Mouse (Mus musculus) left cerebral cortex, adult 8-10 months (tissue): Measurements from ENCODE around the gene Cst9. TPM values are rescaled to one million over a fixed set of nuclear protein-coding genes. Genes with fewer than 3 reads are reported as not detected.

ENCODE experiments used
- DNase-seq, 2 experiments: peaks; one replicate each; pipeline ENCODE4 v3.0.0; 2022; ENCODE audit warnings: low spot score in 2 of 2
- total RNA-seq, 4 experiments: library from RNA; stranded (reverse); gene quantifications; 2 replicates each; pipeline ENCODE4 v1.2.4; 2022

Gene Cst9
- not detected for total RNA-seq

DNA sequence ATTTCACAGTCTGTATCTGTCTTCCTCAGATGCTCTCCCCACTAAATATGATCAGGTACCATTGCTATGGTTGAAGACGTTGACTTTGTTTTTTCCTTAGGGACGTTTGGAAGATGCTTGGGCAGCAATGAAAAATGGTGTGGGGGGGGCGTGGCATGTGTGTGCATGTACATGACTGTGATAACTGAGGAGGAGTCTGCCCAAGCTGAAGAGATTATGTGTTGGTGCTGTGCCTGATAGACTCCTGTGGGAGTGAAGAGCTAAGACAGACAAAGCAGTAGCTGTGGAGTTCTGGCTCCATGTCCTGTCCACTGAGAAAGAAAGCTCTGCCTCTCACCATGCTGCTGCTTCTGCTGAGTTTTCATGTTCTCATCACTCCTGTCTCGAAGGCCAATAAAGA, at the start of gene Cst9:
TSS of gene Cst9 (plus strand) at position 236 of the 400 bp plus-strand sequence.
- no peak for DNase-seq

DNA sequence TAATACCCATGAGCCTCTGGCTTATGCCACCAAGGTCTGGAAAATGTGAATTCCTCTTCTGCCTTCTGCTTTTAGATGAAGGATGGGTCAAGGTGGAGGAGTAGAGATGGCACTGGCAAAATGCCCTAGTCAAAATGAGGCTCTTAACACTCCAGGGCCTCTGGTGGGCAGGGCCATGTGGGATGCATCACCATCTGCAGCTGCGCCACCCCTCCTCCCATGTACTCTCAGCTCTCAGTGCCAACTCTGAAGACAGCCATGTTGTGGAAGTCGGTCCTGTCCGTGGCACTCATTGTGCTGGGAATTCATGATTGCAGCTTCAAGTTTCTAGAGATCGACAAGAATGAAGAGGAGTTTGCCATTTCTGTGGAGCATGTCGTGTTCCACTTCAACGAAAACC, 45.8 kb upstream of the Cst9 start, which contains the start of gene Cst12:
TSS of gene Cst12 (plus strand) at position 220 of the 400 bp plus-strand sequence.
- no peak for DNase-seq

DNA sequence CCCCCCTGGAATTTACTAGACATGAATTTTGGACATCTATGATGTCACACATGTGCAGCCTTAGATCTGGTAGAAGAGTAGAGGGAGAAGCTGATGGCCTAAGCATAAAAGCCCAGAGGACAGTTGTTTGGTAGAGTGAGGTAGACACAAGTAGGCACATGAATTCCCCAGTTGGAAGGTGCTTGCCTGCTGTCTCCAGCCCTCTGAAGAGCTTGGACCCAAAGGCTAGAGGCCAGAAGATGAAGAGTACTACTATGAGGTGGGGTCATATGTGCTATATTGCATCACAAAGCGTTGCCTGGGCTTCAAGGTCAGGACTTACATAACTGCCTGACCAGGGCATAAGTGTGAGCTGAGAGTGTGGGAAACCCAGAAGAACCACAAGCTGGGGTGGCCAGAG, 36.5 kb upstream of the Cst9 start, which contains the start of gene Cst8:
TSS of gene Cst8 (plus strand) at position 301 of the 400 bp plus-strand sequence.
- DNase-seq, result no peak

DNA sequence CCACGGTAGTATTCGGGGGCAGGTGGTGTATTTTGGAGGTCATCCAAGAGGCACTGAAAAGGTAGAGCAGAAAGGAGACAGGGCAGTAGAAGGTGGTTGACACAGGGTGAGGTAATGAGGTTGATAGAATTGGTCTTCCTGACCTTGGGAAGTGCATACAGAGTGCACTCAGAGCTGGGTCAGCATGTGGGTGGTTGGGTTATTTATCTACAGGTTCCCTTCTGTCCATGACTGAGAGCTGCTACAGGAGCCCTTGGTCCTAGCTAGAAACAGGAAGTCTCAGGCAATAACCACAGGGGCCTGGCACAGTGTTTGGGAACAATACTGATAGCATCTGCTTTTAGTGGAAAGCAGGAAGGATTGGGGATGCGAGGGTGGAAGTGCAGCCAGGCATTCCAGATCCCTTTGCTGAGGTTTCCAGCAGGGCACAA, 33.4 kb upstream of the Cst9 start:
- DNase-seq, result no peak

DNA sequence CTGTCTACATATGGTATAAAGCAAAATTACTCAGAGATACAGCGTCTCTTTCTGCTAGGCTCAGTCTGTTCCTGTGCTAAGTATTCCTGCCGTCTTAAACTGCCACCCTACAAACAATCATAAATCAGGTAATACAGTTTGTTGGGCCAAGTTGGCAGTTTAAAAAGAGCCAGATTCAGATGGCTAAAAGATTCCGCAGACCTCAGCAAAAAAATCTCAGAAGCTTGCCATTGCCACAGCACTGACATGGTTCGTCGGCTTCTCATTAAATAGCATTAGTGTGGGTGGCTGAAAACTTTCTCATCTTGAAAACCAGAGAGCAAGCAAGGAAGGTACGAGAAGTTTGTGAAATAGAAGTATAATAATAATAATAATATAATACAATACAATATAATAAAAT, 28.3 kb upstream of the Cst9 start:
- DNase-seq, result no peak

DNA sequence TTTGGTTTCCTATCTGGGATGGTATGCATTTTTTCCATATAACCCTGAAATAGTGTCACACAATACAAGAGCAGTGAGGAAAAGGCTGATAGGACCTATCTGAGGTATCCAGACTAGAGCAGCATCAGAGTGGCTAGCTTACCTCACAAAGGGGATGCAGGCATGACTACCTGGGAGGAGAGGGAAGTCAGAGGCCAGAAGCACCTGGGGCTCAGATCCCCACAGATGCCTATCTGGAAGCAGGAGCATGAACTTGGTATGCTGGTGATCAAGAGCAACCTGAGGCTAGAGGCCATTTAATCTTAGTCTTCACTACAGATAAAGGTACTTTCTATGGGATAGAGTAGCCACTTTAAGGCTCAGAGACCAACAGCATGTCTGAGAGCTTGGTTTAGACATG, 15.0 kb upstream of the Cst9 start, which contains the start of gene Cst13:
TSS of gene Cst13 (plus strand) at position 173 of the 400 bp plus-strand sequence.
- DNase-seq, result no peak

DNA sequence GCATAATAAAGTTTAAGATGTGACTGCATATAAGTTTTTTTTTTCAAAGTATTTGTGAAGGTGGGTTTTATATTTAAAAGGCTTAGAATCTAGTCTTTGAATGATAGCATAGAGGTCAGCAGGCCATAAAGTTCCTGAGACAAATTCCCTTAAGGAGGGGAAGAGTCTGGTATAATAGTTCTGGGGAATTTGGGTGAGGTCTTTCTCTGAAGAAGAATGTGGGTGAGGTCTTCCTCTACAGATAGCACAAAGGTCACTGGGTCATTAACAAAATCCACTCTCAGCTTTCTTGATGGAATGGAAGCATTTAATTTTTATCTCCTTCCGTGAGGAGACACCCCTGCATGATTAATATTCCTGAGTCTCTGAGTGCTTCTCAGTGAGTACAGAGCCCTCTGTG, 9.0 kb upstream of the Cst9 start:
- DNase-seq, result no peak

DNA sequence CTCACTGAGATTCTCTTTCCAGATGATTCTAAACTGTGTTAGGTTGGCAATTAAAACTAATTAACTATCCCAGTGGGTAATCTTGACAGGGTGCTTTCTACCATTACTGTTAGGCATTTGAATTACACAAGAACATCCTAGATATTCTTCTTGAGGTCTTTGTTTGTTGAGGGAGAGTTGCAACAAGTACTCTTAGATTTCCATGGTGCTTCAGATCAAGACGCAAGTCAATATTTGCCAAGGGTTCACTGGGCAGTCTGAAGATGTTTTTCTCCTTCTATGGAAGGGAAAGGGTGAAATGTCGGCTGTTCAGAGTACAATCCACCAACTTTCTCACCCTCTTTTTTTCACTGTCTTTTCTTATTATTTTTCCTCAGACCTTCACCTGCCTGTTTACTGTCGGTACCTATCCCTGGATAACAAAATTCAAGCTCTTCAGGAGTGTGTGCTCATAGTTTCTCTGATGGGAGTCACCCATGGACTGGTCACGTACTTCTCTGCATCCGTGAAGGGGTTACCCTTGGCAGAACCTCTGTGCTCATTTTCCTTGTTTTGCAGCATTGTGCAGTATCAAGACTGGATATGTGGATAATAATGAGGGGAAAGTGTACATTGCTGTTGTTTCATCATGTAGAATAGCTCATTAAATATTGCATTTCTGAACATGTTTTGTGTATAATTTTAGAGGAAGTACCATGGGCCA, 3.3 kb downstream of the Cst9 start:
- DNase-seq, result no peak

DNA sequence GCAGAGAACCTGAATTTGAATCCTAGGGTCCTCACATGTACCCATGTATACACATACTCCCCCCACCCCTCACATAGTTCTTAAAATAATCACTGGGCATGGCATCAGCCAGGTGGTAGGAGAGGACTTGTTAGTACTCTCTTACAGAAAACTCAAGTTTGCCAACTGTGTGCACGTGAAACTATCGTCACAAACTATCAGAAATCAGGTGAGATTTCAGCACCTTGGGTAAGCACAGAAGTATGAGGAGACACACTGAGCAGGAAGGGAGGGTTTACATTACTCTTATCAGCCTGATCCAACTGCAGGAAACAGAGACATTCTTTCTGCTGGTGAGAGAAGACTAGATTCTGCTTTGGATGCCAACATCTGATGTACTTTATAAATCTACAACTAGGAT, 4.3 kb downstream of the Cst9 start:
- DNase-seq, result no peak

DNA sequence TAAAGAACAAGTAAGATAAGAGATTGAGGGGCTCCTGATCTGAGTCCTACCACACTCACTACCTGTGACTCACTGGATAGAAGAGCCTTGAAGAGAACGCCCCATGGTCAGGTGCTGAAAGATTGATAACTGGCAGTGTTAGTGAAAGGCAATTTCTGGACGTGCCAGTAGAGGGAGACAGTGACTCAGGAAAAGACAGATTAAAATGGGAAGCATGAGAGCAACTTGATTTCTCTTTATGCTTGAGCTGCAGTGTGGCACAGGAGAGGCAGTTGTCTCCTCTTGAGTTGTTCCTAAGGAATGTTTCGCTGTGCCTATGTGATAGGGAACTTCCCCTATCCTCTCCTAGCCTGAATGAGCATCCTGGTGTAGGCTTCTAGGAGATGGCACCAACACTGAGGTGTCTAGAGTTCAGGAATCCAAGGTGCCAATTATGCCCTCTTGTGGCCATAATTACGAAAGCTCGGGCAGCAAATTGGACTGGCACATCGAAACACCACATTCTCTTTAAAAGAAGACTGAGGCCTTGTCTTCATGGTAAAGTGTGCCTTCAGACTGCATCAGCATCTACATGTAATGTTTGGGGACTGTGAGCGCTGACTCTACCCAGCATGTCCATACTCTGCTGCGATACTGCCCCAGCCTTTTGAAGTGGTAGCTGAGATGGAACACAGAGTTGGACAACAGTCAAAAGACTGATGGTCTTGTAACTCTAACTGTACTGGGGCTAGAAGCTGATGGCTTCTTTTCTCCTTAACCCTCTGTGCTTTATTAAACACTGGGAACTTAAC, 16.4 kb downstream of the Cst9 start:
- peak; percentile 63 to 70 for DNase-seq

DNA sequence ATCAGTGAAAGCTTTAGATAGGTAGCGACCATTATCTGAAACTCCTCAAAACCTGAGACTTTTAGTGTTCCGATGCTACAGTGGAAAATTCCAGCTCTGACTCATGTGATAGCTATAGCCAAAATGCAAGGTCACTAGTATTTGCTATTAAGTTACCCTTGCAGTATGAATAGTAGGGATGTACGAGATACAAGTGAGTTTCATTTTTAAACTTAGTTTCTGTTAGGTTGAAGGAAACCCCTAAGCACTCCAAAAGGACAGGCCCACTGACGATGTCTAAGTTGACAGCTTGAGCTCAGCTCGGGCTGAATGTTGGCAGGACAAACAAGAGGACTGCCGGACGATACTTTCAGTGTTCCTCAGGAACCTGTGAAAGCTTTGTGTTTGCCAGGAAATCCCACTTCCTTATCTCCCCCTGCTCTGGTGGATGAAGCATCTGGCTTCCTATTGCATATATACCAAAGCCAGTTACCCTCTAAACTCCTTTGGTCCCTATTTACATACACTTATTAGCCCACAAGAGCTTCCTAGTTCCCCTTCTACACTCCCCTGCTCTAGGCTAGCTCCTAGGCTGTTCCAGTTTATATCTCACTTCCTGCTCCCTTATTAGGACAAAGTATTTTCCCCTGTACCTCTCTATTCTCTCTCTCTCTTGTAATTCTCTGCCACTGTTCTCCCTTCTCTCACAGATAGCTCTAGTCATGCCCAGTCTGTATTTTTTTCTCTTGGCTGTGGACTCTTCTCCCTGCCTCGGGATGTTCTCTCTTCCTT, 21.9 kb downstream of the Cst9 start:
- DNase-seq, result no peak

DNA sequence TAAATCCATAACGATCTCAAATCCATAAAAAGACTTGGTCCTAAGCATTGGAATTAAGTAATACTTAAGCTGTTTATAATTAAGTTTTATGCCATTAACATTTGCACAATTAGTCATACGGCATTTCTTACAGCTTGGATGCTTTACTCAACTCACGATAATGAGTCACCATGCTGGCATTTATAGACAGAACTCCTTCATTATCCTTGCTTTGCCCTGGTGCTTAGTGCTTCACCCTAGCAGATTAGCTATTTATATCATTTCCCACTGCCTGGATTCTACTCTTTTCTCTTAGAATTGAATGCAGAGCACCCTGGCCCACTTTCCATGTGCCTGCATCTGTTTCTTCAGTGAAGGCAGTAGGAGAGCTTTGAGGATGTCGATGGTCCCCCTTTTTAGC, 22.6 kb downstream of the Cst9 start:
- no peak for DNase-seq

DNA sequence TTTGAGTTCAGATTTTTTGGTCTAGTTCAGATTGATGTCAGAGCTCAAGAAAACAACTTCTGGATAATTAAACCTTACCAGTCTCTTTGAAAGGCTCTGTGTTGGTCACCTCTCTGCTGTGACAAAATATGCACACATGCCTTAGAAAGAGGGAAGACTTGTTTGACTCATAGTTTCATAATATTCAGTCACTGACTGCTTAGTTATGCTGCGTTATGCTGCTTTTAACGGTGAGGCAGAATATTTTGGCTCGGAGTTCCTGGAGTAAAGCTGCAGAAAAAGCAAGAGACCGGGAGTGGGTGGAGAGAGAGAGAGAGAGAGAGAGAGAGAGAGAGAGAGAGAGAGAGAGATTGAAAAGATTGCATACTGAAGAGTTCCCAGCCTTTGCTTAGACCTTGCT, 26.0 kb downstream of the Cst9 start:
- no peak for DNase-seq

DNA sequence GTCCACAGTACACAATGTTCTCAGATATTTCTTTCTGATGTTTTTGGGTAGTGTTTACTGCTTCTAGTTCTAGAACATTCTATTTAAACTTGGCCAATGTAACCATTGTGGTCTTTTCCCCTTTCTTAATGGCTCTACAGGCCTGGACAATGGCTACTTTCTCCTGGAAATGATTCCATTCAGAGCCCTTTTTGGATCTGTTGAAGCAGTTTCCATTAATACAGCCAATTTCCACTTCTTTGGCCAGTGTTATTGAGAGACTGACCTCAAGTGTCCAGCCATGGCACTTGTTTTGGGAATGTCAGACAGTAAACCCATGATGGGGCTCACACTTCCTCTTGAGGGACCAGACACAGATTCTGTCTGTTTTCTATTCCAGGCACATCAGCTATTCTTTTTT, 26.7 kb downstream of the Cst9 start:
- DNase-seq, result no peak

DNA sequence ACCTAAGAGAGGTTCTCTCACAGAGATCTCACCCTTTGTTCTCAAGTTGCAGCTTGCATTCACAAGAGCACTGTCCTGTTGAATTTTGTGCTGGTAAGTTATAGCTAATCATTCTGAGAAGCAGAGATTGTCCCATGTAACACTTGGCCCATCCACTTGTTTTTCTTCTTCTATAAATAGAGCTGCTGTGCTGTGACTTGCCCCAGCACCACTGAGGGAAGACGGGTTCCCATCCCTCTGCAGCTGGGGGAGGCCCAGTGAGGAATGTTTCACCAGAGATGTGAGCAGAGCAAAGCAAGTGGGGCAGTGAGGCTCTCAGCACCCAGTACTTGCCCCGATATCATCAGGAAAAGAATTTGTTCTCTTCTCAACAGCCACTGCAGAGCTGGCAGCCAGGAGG, 30.0 kb downstream of the Cst9 start, which contains the start of gene 9230104L09Rik:
TSS of gene 9230104L09Rik (minus strand) at position 73 of the 400 bp plus-strand sequence.
- no peak for DNase-seq

DNA sequence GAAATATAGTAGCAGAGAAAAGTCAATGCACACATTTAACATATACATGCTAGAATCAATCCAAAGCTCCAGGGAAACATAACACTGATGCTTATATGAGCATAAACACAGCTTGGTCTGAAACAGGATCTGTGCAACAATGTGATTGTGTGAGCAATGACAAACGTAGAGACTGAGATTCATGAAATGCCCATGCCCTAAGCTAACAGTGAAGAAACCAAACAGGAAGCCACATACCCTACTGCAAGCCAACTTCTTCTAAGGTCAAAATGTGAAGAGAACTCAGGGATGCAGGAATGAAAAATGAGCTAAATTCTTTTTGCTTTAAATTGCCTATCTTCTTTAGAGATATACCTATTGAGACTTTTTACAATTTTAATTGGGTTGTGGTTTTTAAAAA, 34.0 kb downstream of the Cst9 start:
- DNase-seq, result no peak

DNA sequence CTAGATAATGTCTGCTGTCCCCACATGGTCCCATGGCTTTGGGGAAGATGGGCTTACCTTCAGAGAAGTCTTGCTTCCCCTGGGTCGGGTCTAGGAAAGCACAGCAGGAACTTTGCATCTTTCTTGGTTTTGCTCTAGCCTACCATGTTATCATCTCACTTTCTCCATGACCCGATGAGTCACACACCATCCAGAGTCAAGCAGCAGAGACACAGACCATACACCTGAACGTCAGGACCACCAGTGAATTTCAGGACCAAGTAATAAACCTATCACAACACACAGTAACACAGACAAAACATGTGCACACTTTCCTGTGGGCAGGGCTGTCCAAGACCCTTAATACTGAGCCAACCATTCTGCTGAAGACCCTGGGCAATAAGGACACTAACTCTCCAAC, 35.6 kb downstream of the Cst9 start:
- no peak for DNase-seq

DNA sequence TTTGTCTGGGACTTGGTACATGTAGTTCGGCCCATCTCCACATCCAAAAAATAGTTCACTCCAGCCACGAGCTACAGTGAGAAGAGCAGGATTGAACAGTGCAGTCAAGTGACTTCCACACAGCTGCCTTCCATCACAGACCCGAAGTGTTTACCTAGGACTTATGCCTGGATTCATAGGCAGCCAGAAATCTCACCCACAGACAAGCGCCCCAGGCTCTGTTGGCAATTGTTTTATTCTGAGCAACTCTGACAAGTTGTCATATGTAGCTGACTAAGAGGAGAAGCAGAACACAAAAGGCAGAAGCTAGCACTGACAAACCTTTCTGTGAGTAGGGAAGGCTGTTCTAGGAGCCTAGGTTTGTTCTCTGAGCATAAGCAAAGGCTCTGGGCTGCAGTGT, 37.9 kb downstream of the Cst9 start:
- no peak for DNase-seq

DNA sequence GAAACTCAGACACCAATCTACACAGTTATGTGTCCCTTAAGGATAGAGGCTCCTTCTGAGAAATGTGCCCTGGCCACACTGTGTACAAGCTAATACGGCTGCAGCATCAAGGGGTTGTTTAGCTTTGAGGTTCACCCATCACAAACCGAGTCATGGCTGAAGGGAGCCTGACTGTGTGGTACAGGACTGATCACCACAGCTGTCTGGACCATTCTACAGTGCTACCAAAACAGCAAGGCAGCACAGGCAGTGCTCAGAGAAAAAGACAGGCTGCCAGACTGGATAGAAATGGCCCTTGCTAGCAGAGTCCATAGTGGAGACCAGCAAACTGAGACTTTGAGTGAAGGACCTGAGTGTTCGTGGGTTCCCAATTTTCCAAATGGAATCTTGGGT, 39.3 kb downstream of the Cst9 start:
- DNase-seq, result no peak

DNA sequence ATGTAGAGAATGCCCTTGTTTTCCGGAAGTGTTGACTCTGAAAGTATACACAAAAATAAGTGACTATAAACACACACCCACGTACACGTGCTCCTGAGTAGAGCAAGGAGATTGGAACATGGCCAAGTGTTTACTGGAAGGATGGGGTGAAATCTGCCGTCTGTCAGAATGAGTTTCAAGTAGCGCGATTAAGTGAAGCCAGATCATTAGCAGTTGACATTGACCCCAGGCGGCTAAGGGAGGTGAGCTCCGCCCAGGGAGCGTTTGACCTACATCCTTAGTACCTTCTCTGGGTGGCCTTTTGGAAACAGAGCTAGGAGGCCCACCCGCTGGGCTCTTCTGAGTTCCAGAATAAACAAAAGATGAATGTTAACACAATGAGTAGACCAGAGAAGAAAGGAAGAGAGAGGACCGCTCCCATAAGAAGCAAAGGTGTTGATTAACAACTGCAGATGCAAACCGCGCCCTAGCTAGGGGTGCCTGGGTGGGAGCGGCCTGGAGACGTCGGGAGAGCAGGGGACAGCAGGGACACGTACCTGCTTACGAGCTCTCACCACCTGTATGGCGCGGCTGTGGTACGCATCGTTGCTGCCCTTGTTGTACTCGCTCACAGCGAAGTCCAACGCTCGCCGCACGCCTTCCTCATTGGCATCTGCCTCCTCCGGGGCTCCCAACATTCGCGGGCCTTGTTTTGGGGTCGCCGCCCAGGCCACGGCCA, 39.8 kb downstream of the Cst9 start:
- DNase-seq, result peak in 1 of 2 experiments; percentile 14

DNA sequence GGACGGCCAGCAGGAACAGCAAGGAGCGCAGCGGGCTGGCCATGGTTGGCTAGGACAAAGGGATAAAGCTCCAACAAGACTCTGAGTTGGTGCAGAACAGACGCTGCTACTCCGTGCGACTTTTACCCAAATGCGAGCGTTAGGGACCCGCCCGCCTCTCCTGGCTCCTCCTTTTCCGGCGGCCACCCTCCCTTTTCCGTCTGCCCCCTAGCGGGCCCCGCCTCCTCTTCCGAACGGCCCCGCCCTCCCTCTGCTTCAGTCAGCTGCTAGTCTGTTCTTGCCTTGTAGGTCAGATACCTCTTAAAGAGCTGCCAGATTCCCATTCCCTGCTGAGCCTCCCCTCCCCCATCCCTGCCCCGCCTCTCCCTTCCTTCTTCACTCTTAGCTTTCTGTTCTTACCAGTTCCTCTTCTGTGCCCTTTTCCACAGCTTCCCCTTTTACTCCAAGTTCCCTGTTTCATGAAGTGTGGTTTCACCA, 40.4 kb downstream of the Cst9 start, which contains the start of gene Cst3:
TSS of gene Cst3 (minus strand) at position 358 of the 477 bp plus-strand sequence.
- peak; percentile 75 to 90 for DNase-seq
